Mouse (Mus musculus) ES-E14 (cell line): ENCODE measurements around the gene Hydin. TPM values are rescaled to one million over a fixed set of nuclear protein-coding genes. Genes with fewer than 3 reads are reported as not detected.

Experiments used
- DNase-seq: peaks from one replicate; pipeline ENCODE4 v3.0.0-alpha.2; 2013; ENCODE audit warnings: low read depth, low spot score
- H3K27ac ChIP-seq: 2 replicates; pipeline ENCODE4 v1.5.1; 2012; ENCODE audit warnings: low read depth, mild to moderate bottlenecking, low read length, moderate library complexity, mixed read lengths; ENCODE audit not compliant: poor library complexity, insufficient read depth, severe bottlenecking
- H3K36me3 ChIP-seq: 2 replicates; pipeline ENCODE4 v1.6.1; 2012; ENCODE audit warnings: mild to moderate bottlenecking, low read length, moderate library complexity, mixed read lengths; ENCODE audit not compliant: control insufficient read depth, poor library complexity, insufficient read depth, severe bottlenecking
- H3K4me1 ChIP-seq, 2 experiments: fragments of 150-350 bp in 1 of 2; sonication (generic) in 1 of 2; 2 replicates each; pipeline ENCODE4 v1.6.1; 2012; ENCODE audit warnings: low read length in 2 of 2, mild to moderate bottlenecking in 1 of 2, mixed read lengths in 1 of 2; ENCODE audit not compliant: control insufficient read depth in 2 of 2, insufficient read depth in 2 of 2, poor library complexity in 1 of 2
- H3K4me3 ChIP-seq, 2 experiments: fragments of 150-350 bp in 1 of 2; sonication (generic) in 1 of 2; 2 replicates each; pipeline ENCODE4 v1.5.1; 2012; ENCODE audit warnings: low read length in 2 of 2, low read depth in 1 of 2, mild to moderate bottlenecking in 1 of 2, mixed read lengths in 1 of 2; ENCODE audit not compliant: insufficient read depth in 1 of 2, poor library complexity in 1 of 2, severe bottlenecking in 1 of 2
- H3K9ac ChIP-seq: 2 replicates; pipeline ENCODE4 v1.6.1; 2012; ENCODE audit warnings: low read depth, mild to moderate bottlenecking, low read length, mixed read lengths; ENCODE audit not compliant: poor library complexity, insufficient read depth, severe bottlenecking
- H3K9me3 ChIP-seq: fragments of 150-350 bp; sonication (generic); 2 replicates; pipeline ENCODE4 v1.6.1; 2012; ENCODE audit warnings: low read depth, mild to moderate bottlenecking, low read length; ENCODE audit not compliant: control insufficient read depth, insufficient read depth
- CHD2 ChIP-seq: IDR thresholded peaks from 2 replicates; pipeline ENCODE4 v1.6.1; 2014; ENCODE audit warnings: mild to moderate bottlenecking, low read depth, low read length, inconsistent platforms
- HCFC1 ChIP-seq: IDR thresholded peaks from 2 replicates; pipeline ENCODE4 v1.6.1; 2012; ENCODE audit warnings: low read length, inconsistent platforms, borderline replicate concordance; ENCODE audit not compliant: insufficient read depth
- MAFK ChIP-seq: IDR thresholded peaks from 2 replicates; pipeline ENCODE4 v1.6.1; 2014; ENCODE audit warnings: mild to moderate bottlenecking, low read depth, low read length, inconsistent platforms; ENCODE audit not compliant: insufficient read depth
- ZC3H11A ChIP-seq: IDR thresholded peaks from 2 replicates; pipeline ENCODE4 v1.6.1; 2012; ENCODE audit warnings: low read depth, mild to moderate bottlenecking, inconsistent platforms, low read length, borderline replicate concordance
- ZNF384 ChIP-seq: IDR thresholded peaks from 2 replicates; pipeline ENCODE4 v1.6.1; 2012; ENCODE audit warnings: low read depth, low read length, inconsistent platforms
- in situ Hi-C, 2 experiments: fragments of 600-800 bp; cut with MboI; formaldehyde crosslinking; loops; one replicate each; pipeline ENCODE4 v1.15.1; 2025; ENCODE audit warnings: low sequenced_read_pairs in 2 of 2, inconsistent platforms in 1 of 2; ENCODE audit not compliant: unreplicated experiment in 2 of 2
- total RNA-seq: library from RNA; depleted of rRNA; stranded (reverse); fragments of 300-350 nt; gene quantifications from 2 replicates; pipeline ENCODE4 v1.2.3, GENCODE M21; 2012

The Hydin gene
- total RNA-seq, 1 experiment, result 1.0 TPM

- no peaks in the 10 kb centered on the region for H3K4me1 ChIP-seq
- TF ChIP-seq CHD2 (no peak), MAFK (no peak), ZC3H11A (no peak)
- in situ Hi-C loops, result no loop called here
- H3K9ac ChIP-seq, result no peak overlapping the region
- H3K27ac ChIP-seq, result no peak overlapping the region
- DNase-seq, result no peak
- no peaks in the 10 kb centered on the region for H3K9me3 ChIP-seq
- H3K36me3 ChIP-seq, result no peaks in the 10 kb centered on the region
- H3K4me3 ChIP-seq, result no peak overlapping the region
Measured at GRCm38 (mm10) chr8:110350725-110351124, 83.9 kb downstream of the Hydin start.

GRCm38 (mm10) chr8:110351909-110352308 lies 85.1 kb downstream of the Hydin start:
- no peak overlapping the region for H3K4me3 ChIP-seq
- in situ Hi-C loops, result no loop called here
- no peaks in the 10 kb centered on the region for H3K36me3 ChIP-seq
- H3K9me3 ChIP-seq, result no peaks in the 10 kb centered on the region
- TF ChIP-seq MAFK (no peak), ZC3H11A (no peak)
- no peak overlapping the region for H3K9ac ChIP-seq
- H3K27ac ChIP-seq, result no peak overlapping the region
- no peaks in the 10 kb centered on the region for H3K4me1 ChIP-seq
- no peak for DNase-seq

DNA sequence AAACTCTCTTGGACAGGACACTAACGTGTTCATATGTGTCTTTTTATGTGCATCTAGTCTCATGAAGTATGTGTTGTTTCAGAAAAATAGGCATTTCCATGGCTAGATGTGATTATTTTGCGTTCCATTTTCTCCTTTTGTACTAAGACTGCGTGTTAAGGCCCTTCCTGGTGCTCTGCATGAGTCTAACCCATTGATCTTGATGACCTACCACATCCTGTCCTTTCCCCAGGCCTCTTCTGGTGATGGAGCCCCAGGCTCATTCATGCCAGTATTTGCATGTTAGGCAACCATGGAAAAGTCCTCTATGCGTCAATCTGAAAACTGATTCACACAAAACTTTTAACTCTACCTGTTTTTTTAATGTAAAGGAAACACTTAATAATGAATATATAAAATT lies 96.2 kb downstream of the Hydin start:
- H3K4me3 ChIP-seq, result no peak overlapping the region
- H3K4me1 ChIP-seq, result no peaks in the 10 kb centered on the region
- H3K36me3 ChIP-seq, result no peaks in the 10 kb centered on the region
- in situ Hi-C loops, result no loop called here
- no peak for TF ChIP-seq ZNF384
- no peak overlapping the region for H3K27ac ChIP-seq
- no peak for DNase-seq
- no peaks in the 10 kb centered on the region for H3K9me3 ChIP-seq
- no peak overlapping the region for H3K9ac ChIP-seq

- in situ Hi-C loops, result no loop called here
- Histone ChIP-seq H3K9ac (no peak overlapping the region), H3K9me3 (no peaks in the 10 kb centered on the region), H3K4me1 (no peaks in the 10 kb centered on the region), H3K36me3 (no peaks in the 10 kb centered on the region), H3K27ac (no peak overlapping the region), H3K4me3 (no peak overlapping the region)
- TF ChIP-seq HCFC1 (no peak), ZC3H11A (no peak), MAFK (no peak), CHD2 (no peak), ZNF384 (no peak)
- DNase-seq, result no peak
Measured at GRCm38 (mm10) chr8:110372836-110373235, 106.1 kb downstream of the Hydin start.

- Histone ChIP-seq H3K36me3 (no peaks in the 10 kb centered on the region), H3K9ac (no peak overlapping the region), H3K27ac (no peak overlapping the region), H3K4me3 (no peak overlapping the region), H3K9me3 (no peaks in the 10 kb centered on the region), H3K4me1 (no peaks in the 10 kb centered on the region)
- in situ Hi-C loops, result no loop called here
- no peak for DNase-seq
- no peak for TF ChIP-seq ZC3H11A
- no peak for TF ChIP-seq ZNF384
- no peak for TF ChIP-seq HCFC1
- no peak for TF ChIP-seq MAFK
- no peak for TF ChIP-seq CHD2
Measured at GRCm38 (mm10) chr8:110373695-110374094, 106.9 kb downstream of the Hydin start.
